Mouse (Mus musculus) embryonic facial prominence, embryonic 10.5 days (tissue): ENCODE data around the gene Itga2b. TPM values are rescaled to one million over a fixed set of nuclear protein-coding genes. Genes with fewer than 3 reads are reported as not detected.

Experiments used
- DNase-seq: peaks from one replicate; pipeline ENCODE4 v3.0.0-alpha.2; 2017; ENCODE audit warnings: low spot score
- H3K27ac ChIP-seq: fragments of 300-500 bp; sonication (generic); replicated peaks from 2 replicates; pipeline ENCODE4 v1.5.1; 2016; ENCODE audit warnings: mild to moderate bottlenecking
- H3K27me3 ChIP-seq: fragments of 300-500 bp; sonication (generic); replicated peaks from 2 replicates; pipeline ENCODE4 v1.6.1; 2016; ENCODE audit warnings: low read depth, mild to moderate bottlenecking; ENCODE audit not compliant: poor library complexity, severe bottlenecking
- H3K36me3 ChIP-seq: fragments of 300-500 bp; sonication (generic); replicated peaks from 2 replicates; pipeline ENCODE4 v1.6.1; 2016; ENCODE audit warnings: mild to moderate bottlenecking, moderate library complexity
- H3K4me1 ChIP-seq: fragments of 300-500 bp; sonication (generic); 2 replicates; pipeline ENCODE4 v1.6.1; 2016
- H3K4me3 ChIP-seq: fragments of 300-500 bp; sonication (generic); 2 replicates; pipeline ENCODE4 v1.5.1; 2016; ENCODE audit warnings: mild to moderate bottlenecking, moderate library complexity
- H3K9me3 ChIP-seq: fragments of 300-500 bp; sonication (generic); 2 replicates; pipeline ENCODE4 v1.6.1; 2016; ENCODE audit warnings: mild to moderate bottlenecking
- WGBS: fragments of 180-500 bp; shearing (Covaris S2); methylation state at CpG from one replicate; pipeline ENCODE4 v1.1.7; 2016; 5-methylcytosine and 5-hydroxymethylcytosine counted together
- polyA plus RNA-seq: library from polyadenylated mRNA; unstranded; fragments of >200 nt; fragmentation: Nextera tagmentation; extraction: Ambion mirVana; gene quantifications from 2 replicates; pipeline ENCODE4 v1.2.1, GENCODE M21; 2016

Itga2b gene
- polyA plus RNA-seq, 1 experiment from 2014 or later: 6.5 TPM

DNA sequence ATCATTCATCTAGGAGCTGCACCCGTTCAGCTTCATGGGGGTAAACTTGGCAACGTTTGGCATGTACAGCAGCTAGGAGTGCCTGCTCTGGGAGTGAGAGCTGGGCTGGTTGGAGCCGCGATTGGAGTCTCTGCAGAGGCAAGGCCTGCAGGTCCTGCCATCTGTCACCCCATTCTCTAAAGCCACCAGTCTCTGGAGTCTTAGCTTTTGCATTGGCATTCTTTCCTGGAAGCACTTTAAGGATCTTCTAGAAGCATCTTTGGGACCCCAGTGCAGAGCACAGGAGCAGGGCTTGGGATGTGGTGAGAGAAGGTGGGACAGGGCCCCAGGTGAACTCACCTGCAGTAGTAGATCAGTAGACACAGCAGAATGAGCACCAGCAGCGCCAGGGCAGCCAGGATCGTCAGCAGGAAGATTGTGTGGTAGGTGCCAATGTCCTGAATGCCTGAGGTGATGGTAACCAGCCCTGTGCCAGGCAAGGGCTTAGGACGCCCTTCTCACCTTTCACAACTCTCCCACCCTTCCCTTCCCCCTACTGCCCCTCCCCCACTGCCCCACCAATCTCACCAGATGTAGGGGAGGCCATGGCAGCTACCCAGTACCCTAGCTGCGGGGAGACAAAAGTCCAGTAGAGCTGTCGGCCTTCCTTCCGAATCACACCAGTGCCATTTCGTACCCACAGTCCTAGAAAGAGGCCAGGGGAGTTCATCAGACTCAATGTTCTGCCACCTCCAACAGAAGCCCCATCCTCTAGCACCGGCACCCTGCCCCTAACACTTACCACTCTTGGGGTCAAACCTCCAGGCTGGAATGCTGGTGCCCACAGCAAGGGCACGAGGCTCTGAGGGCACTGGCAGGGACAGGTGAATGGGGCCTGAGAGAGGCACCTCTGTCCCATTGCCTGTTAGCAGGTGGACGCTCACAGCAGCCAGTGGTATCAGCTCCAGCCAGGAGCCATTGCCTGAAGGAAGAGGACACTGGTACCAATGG, 30.5 kb downstream of the Itga2b start:
- no peaks in the 10 kb centered on the region for H3K9me3 ChIP-seq
- H3K4me3 ChIP-seq: peak overlapping the region; percentile 54; the same call in 1 of the 2 replicates
- peaks cover 96% of the 10 kb centered on the region for H3K36me3 ChIP-seq
- no peak for DNase-seq
- no peak overlapping the region for H3K27ac ChIP-seq
- peaks cover 38% of the 10 kb centered on the region for H3K4me1 ChIP-seq
- H3K27me3 ChIP-seq: peaks cover 31% of the 10 kb centered on the region
- 80% methylated on average over 14 of the region's 14 CpGs for WGBS

DNA sequence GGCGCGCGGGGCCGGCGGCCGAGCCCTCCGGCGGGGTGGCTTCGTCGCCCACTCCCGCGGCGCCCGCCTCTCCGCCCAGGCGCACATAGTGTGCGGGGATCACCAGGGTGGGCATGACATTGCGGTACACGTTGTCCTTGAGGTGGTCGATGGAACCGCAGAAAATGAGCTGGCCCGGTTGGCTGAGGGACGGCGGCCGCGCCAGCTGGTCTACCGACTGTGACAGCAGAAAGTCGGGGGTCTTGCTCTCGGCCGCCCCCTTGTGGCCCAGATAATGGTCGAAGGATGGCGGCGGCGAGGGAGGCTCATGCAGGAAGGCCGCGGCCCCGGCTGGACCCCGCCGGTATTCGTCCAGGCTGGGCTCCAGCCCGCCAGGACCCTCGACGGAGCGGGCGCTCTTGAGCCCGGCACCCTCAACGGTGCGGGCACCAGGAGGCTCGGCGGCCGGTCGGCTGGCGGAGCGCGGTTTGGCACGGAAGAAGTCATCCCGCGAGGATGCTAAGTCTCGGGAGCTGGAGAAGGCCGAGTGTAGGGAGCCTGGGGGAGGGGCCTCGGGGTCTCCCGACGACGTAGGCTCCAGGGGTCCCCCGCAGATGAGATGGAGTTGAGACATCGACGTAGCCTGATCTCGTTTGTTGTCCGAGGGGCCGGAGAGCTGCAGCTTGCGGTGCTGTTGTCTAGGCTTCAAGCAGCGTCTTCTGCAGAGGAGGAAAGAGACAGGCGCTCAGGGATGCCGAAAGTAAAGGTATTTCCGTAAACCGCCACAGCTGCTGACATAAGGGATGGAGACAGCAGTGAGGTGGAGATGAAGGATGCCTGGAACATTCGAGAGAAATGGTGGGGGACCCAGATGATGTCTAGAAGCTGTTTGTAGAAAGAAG, 31.5 kb downstream of the Itga2b start:
- peaks cover 95% of the 10 kb centered on the region for H3K36me3 ChIP-seq
- no peaks in the 10 kb centered on the region for H3K9me3 ChIP-seq
- H3K4me1 ChIP-seq: peaks cover 33% of the 10 kb centered on the region
- H3K27me3 ChIP-seq: peaks cover 31% of the 10 kb centered on the region
- 6% methylated on average over 77 of the region's 77 CpGs for WGBS
- H3K4me3 ChIP-seq: peak overlapping the region; percentile 54
- peak; percentile 93 for DNase-seq
- H3K27ac ChIP-seq: peak overlapping the region; percentile 63

DNA sequence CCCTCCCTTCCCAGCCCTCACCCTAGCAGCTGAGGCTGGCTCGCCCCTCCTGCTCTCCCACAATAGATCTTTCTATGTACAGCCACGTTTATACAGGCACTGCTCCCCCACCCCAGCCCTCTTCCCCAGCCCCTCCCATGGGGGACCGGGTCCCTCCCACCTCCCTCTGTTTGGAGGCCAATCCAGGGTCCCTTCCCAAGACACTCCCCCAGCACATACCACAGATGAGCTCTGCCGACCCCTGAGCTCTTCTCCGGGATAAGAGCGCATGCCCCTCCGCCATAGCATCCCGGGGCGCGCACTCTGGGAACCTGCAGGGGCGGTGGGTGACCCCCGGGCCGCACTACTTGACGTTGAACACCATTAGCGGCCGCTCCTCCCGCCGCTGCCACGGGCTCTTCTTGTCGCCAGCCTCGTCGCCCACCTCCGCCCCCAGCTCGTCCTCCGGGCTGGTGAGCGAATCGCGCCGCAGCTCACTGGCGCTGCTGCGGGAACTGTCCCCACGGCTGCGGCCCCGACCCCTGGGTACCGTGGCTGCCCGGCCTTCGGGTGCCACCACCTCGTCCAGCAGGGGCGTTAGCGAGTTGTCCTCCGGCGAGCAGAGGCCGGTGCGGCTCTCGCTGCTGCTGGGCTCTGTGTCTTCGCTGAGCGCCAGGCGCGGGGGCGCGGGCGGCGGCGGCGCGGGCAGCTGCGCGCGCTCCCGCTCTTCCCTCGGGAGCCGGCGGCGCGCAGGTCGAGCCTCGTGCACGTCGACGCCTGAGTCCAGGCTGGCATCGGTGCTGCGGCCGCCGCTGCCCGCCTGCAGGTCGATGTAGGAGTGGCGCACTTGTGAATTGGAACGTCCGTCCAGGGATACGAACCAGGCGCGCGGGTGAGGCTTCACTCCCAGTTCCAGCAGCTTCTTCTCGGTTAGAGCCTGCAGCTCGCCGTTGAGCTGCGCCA, 32.5 kb downstream of the Itga2b start:
- H3K27ac ChIP-seq: peak overlapping the region; percentile 63
- H3K4me3 ChIP-seq: peak overlapping the region; percentile 54
- H3K4me1 ChIP-seq: peaks cover 43% of the 10 kb centered on the region
- peak; percentile 80 for DNase-seq
- WGBS: 3% methylated on average over 87 of the region's 87 CpGs
- H3K9me3 ChIP-seq: no peaks in the 10 kb centered on the region
- peaks cover 92% of the 10 kb centered on the region for H3K36me3 ChIP-seq
- peaks cover 31% of the 10 kb centered on the region for H3K27me3 ChIP-seq

DNA sequence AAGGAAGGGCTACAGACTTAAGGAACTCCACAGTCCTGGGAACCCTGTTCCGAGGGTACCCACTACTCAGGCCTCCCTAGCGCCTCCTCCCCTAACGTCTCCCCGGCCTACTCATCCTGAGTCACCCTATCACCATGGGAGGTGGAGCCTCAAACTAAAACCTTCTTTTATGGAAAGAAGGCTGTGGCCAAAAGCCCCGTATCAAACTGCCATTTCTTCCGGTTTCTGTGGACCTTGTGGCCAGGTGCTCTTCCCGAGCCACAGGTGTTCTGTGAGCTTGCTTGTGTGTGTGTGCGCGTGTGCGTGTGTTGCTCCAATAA, 33.5 kb downstream of the Itga2b start:
- no peak for DNase-seq
- Histone ChIP-seq H3K27ac (no peak overlapping the region), H3K36me3 (peaks cover 83% of the 10 kb centered on the region), H3K4me1 (peaks cover 50% of the 10 kb centered on the region), H3K9me3 (no peaks in the 10 kb centered on the region), H3K27me3 (peaks cover 31% of the 10 kb centered on the region), H3K4me3 (no peak overlapping the region)
- WGBS: 82% methylated on average over 10 of the region's 10 CpGs

DNA sequence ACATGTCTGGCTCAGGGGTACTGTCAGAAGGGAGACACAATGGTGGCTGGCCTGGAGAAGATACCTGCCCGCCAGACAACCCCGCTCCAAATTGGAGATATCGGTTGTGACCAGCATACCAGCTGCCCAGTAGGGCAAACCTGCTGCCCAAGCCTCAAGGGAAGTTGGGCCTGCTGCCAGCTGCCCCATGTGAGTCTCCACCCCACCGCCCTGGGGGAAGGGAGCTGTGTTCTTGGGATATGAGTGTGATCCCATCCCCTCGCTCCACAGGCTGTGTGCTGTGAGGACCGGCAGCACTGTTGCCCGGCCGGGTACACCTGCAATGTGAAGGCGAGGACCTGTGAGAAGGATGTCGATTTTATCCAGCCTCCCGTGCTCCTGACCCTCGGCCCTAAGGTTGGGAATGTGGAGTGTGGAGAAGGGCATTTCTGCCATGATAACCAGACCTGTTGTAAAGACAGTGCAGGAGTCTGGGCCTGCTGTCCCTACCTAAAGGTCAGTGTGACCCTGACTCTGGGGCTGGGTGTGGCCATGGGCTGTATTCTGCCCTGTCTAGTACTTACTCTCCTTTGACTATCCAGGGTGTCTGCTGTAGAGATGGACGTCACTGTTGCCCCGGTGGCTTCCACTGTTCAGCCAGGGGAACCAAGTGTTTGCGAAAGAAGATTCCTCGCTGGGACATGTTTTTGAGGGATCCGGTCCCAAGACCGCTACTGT, 34.0 kb downstream of the Itga2b start:
- peaks cover 31% of the 10 kb centered on the region for H3K27me3 ChIP-seq

DNA sequence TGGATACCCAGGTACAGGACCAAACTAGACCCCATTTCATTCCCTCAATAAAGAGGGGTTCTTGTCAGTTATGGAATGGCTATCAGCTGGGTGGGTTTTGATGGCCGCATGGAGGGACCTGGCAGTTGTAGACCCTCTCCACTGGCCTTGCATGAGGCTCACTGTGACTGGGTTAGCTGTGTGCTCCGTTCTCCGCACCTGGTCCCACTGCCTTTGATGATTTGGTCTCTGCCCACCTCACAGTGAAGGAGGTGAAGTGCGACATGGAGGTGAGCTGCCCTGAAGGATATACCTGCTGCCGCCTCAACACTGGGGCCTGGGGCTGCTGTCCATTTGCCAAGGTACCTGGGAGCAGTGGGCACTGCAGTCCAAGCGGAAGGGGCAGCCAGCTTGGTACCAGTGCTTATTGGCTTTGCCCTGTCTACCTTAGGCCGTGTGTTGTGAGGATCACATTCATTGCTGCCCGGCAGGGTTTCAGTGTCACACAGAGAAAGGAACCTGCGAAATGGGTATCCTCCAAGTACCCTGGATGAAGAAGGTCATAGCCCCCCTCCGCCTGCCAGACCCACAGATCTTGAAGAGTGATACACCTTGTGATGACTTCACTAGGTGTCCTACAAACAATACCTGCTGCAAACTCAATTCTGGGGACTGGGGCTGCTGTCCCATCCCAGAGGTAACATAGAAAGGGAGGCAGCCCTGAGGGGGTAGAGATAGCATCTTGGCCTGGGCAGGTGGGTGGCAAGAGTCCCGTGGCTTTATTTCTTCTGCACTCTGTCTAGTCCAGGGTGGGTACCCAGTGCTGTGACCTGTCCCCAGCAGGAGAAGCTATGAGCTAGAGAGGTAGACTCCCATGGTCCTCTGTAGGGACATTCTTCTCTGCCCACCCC, 34.9 kb downstream of the Itga2b start:
- 94% methylated on average over 11 of the region's 11 CpGs for WGBS
- H3K27me3 ChIP-seq: peaks cover 26% of the 10 kb centered on the region
- no peak overlapping the region for H3K27ac ChIP-seq
- no peaks in the 10 kb centered on the region for H3K9me3 ChIP-seq
- peaks cover 60% of the 10 kb centered on the region for H3K4me1 ChIP-seq
- H3K36me3 ChIP-seq: peaks cover 69% of the 10 kb centered on the region
- DNase-seq: no peak
- H3K4me3 ChIP-seq: no peak overlapping the region

More for the DNA sequence above, 34.0 kb downstream of the Itga2b start:
- H3K9me3 ChIP-seq: no peaks in the 10 kb centered on the region
- no peak overlapping the region for H3K4me3 ChIP-seq
- peaks cover 54% of the 10 kb centered on the region for H3K4me1 ChIP-seq
- 91% methylated on average over 18 of the region's 18 CpGs for WGBS
- no peak overlapping the region for H3K27ac ChIP-seq
- no peak for DNase-seq
- peaks cover 77% of the 10 kb centered on the region for H3K36me3 ChIP-seq

DNA sequence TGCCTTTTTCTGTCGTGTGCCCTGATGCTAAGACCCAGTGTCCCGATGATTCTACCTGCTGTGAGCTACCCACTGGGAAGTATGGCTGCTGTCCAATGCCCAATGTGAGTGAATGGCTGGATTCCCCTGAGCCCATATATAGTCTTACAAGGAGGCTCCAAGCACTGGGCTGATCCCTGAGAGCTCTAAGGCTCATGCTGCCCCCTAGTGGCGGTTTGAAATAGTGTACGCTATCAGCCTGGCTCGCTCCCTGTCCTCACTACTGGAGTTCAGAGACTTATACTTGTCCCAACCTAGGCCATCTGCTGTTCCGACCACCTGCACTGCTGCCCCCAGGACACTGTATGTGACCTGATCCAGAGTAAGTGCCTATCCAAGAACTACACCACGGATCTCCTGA, 35.5 kb downstream of the Itga2b start:
- H3K27ac ChIP-seq: no peak overlapping the region
- no peaks in the 10 kb centered on the region for H3K9me3 ChIP-seq
- DNase-seq: peak; percentile 88
- peaks cover 62% of the 10 kb centered on the region for H3K36me3 ChIP-seq
- 13% methylated on average over 7 of the region's 7 CpGs for WGBS
- H3K4me1 ChIP-seq: peaks cover 63% of the 10 kb centered on the region
- peaks cover 19% of the 10 kb centered on the region for H3K27me3 ChIP-seq
- no peak overlapping the region for H3K4me3 ChIP-seq

DNA sequence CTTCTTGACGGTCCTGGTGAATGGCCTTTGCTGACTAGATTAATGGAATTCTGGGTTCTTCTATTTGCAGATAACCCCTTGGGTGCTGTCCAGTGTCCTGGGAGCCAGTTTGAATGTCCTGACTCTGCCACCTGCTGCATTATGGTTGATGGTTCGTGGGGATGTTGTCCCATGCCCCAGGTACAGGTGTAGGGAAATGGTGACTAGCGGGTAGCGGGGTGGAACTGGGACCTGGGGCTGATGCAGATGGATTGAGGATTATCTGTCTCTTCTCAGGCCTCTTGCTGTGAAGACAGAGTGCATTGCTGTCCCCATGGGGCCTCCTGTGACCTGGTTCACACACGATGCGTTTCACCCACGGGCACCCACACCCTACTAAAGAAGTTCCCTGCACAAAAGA, 36.1 kb downstream of the Itga2b start:
- peaks cover 57% of the 10 kb centered on the region for H3K36me3 ChIP-seq
- no peaks in the 10 kb centered on the region for H3K9me3 ChIP-seq
- no peak overlapping the region for H3K27ac ChIP-seq
- no peak for DNase-seq
- H3K4me3 ChIP-seq: no peak overlapping the region
- peaks cover 14% of the 10 kb centered on the region for H3K27me3 ChIP-seq
- H3K4me1 ChIP-seq: peaks cover 63% of the 10 kb centered on the region
- 92% methylated on average over 7 of the region's 7 CpGs for WGBS

DNA sequence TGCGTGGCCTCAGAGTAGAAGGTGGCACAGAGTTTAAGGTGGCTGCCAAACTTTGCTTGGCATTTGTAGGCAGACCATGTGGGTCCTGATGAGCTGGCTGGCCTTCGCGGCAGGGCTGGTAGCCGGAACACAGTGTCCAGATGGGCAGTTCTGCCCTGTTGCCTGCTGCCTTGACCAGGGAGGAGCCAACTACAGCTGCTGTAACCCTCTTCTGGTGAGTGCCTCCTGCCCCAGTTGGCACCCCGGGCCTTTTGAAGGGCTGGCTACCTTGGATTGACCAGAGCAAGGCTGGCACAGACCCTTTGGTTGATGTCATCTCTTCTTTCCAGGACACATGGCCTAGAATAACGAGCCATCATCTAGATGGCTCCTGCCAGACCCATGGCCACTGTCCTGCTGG, 37.0 kb downstream of the Itga2b start:
- Histone ChIP-seq H3K36me3 (peaks cover 47% of the 10 kb centered on the region), H3K4me1 (peaks cover 54% of the 10 kb centered on the region), H3K9me3 (no peaks in the 10 kb centered on the region), H3K4me3 (peak overlapping the region; percentile 16; the same call in 1 of the 2 replicates), H3K27ac (no peak overlapping the region), H3K27me3 (peaks cover 4% of the 10 kb centered on the region)
- WGBS: 92% methylated on average over 6 of the region's 6 CpGs
- DNase-seq: no peak

DNA sequence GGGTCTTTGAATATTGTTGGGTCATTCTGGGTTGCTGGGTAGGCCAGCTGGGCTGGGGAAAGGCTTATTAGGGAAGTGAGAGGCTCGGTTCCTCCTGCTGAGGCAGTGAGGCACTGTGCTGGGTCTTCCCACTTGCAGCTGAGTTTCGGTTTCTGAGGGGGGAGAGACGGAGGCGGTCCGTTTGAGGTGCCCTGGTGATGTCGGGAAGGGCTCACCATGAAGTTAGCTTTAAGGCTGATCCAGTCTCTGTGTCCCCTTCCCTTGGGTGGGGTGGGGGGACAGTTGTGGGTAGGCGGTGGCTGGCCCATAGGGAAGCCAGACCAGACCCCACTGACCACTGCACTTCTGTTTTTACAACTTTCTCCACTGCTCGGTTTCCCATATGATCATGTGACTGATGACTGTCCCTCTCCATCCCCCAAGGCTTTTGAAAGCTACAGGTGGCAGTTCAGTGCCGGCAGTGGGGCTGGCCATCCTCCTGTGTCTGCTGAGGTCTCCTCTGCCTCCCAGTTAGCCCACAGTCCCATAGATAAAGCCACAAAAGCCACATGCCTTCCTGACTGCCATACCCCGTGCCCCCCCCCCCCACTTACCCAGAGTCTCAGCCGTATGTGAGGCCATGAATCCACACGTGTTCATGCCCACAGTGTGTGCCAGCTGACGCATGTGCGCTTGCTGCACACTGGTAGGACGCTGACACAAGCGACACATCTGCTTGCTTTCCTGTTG, 37.6 kb downstream of the Itga2b start:
- no peak for DNase-seq
- Histone ChIP-seq H3K4me3 (peak overlapping the region; percentile 30), H3K9me3 (no peaks in the 10 kb centered on the region), H3K27me3 (no peaks in the 10 kb centered on the region; the same call in none of the 2 replicates), H3K27ac (no peak overlapping the region), H3K36me3 (peaks cover 41% of the 10 kb centered on the region), H3K4me1 (peaks cover 47% of the 10 kb centered on the region)
- WGBS: 67% methylated on average over 16 of the region's 16 CpGs
